Mouse (Mus musculus) urinary bladder, postnatal 10 days (tissue): ENCODE measurements around the gene Ap1s1.

ENCODE experiments used
- DNase-seq: peaks from one replicate; pipeline ENCODE4 v3.0.0; 2022; ENCODE audit warnings: low spot score

Gene Ap1s1

DNA sequence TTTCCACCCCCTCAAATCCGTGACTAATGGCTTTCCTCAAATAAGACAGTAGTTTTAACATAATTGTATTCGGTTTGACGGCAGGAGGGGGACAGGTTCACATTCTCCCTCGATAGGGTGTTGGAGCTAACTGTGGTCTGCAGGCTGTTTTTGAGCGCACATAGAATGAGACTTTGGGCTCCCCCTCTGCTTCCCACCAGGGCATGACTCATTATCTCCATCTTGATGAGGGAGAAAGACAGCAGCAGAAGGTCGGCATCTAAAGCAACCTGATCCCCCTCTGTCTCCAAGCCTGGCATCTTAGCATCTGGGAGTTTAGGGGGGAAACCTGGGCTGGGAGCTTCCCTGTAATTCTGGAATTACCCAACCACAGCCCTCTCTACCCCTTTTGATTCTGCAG, 19.5 kb upstream of the Ap1s1 start:
- DNase-seq: no peak

- no peak for DNase-seq
Observed at GRCm38 (mm10) chr5:137062601-137063000, 16.7 kb upstream of the Ap1s1 start.

- DNase-seq: no peak
Observed at GRCm38 (mm10) chr5:137061809-137062481, 16.0 kb upstream of the Ap1s1 start.

GRCm38 (mm10) chr5:137054873-137055272, 8.9 kb upstream of the Ap1s1 start:
- DNase-seq: no peak

- DNase-seq: no peak
Observed at GRCm38 (mm10) chr5:137054299-137054698, 8.4 kb upstream of the Ap1s1 start.

DNA sequence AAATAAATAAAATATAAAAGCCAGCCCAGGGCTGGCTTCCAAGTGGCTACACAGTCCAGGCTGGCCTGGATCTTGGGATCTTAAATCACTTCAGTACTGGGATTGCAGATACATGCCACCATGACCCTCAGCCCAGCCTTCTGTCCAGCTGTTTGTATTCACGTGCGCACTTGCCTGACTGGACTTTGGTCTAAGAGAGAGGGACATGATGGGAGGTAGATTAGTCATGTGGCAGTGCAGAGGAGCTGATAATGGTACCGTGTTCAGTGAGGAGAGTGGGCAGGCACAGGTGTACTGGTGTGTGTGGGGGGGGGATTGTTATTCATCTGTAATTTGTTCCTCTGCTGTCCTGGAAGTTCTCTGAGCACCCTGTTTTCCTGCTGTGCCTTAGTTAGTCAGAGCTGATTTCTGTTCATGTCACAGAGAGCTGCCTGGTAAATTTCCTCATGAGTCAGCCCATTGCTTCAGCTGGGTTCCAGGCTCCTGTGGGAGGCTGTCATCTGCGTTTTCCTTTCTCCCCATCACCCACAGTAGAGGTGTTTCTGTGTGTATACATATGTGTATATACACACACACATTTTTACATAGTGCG, 6.1 kb upstream of the Ap1s1 start:
- DNase-seq: no peak

DNA sequence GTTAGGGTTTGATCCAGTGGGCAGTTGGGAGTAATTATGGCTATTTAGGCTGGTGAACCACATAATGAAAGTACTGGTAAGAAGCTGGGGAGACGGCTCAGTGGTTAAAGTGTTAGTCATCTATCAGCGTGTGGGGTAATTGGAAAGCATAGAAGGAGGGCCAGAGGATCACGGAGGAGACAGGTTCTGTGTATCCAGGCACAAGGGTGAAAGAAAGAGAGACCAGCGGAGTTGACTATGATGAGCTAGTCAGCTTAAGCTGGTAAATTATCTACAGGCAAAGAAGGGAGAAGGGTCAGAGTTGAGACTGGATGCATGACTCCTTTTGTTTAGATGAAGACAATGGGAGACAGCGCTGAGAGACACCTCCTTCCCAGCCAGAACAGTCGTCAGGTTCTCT, 5.2 kb upstream of the Ap1s1 start:
- DNase-seq: no peak

- no peak for DNase-seq
Observed at GRCm38 (mm10) chr5:137046991-137047390, 1.1 kb upstream of the Ap1s1 start.

DNA sequence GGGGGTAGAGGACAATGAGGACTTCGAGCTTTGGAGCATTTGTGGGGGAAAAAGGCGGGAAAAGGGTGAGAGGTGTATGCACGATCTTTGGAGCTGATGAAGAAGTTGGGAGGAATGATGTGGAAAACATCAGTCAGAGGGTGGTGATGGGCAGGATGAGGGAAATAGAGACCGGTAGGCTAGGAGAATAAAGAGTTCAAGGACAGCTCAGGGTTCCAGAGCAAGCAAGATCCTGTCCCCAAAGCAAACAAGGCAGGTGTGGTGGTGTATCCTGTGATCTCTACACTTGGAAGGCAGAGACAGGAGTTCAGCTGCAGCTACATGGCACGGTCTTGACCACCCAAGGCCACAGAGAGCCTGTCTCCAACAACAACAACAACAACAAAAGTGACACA, 386 bp upstream of the Ap1s1 start:
- DNase-seq: no peak

DNA sequence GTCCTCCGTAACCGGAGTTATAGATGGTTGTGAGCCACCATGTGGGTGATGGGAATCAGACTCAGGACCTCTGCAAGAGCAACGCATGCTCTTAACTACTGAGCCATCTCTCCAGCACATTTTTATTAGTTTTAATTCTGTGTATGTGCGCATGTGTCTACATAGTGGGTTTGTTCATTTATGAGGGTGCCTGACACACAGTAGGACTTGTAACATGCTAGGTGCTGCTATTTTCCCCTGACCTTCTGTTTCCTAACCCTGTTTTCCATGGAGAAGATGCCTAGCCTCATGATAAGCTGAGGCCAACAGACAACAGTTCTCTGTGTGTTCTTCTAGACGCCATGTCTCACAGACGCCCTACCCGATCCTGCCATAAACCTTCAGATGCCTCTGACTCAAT, 1.9 kb downstream of the Ap1s1 start:
- DNase-seq: no peak

DNA sequence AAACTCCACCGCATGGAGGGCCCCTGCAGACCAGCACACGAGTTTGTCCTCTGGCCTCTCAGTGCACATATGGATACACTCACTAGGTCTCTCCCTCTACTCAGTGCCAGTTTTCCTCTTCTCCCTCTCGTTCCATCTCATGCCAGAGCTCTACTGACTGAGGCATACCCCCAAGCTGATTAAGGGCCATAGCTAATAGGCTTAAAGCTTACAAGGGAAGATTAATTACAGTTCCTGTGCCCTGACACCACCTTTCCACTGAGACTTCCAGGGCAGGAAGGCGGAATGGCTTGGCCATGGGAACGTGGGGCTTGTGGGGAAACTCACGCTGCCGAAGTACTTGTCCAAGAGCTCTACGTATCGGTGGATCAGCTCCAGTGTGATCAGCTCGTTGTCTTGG, 4.5 kb downstream of the Ap1s1 start:
- DNase-seq: no peak

DNA sequence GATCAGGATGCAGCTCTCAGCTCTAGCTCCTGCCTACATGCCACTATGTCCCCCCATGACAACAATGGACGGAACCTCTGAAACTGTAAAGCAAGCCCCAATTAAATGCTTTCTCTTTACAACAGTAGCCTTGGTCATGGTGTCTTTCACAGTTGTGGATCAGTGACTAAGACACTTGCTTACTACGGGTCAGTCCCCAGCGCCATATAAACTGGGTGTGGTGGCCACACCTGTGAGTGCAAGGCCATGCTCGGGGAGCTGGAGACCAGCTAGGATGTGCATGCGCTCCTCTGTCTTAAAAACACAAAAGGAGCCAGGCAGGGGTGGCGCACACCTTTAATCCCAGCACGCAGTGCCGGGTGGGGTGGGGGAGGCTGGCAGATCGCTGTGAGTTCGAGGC, 6.5 kb downstream of the Ap1s1 start:
- DNase-seq: no peak

GRCm38 (mm10) chr5:137036211-137036610, 9.7 kb downstream of the Ap1s1 start:
- DNase-seq: no peak

GRCm38 (mm10) chr5:137032641-137033074, 13.3 kb downstream of the Ap1s1 start:
- peak; percentile 61 for DNase-seq

DNA sequence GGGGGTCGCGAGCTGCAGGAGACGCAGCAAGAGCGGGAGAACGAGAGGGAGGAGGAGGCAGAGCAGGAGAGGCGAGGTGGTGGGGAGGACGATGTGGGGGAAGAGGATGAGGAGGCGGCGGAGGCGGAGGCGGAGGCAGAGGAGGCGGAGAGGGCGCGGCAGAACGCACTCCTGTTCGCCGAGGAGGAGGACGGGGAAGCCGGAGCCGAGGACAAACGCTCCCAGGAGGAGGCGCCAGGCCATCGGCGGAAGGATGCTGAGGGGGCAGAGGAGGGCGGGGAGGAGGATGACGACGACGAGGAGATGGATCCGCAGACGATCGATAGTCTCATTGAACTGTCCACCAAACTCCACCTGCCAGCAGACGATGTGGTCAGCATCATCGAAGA, 13.9 kb downstream of the Ap1s1 start:
- no peak for DNase-seq

DNA sequence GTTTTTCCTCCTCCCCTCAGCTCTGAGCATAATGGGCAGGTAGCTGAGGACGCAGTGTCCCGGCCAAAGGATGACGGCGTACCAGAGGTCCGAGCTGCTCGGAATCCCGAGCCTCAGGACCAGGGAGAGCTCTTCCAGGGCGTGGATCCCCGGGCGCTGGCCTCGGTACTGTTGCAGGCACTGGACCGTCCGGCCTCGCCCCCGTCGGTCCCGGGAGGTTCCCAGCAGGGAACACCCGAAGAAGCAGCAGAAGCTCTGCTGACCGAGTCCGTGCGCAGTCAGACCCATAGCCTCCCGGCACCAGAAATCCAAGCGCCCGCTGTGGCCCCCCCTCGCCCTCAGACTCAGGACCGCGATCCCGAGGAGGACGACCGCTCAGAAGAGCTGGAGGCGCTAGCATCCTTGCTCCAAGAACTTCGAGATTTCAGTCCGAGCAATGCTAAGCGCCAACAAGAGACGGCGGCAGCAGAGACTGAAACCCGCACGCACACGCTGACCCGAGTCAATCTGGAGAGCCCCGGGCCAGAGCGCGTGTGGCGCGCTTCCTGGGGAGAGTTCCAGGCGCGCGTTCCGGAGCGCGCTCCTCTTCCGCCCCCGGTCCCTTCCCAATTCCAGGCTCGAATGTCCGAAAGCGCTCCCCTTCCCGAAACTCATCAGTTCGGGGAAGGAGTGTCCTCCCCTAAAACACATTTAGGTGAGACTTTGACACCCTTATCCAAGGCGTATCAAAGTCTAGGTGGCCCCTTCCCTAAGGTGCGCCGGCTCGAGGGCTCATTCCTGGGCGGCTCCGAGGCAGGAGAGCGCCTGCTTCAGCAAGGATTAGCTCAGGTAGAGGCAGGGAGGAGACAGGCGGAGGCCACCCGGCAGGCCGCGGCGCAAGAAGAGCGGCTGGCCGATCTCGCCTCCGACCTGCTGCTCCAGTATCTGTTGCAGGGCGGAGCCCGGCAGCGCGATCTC, 14.6 kb downstream of the Ap1s1 start:
- no peak for DNase-seq

DNA sequence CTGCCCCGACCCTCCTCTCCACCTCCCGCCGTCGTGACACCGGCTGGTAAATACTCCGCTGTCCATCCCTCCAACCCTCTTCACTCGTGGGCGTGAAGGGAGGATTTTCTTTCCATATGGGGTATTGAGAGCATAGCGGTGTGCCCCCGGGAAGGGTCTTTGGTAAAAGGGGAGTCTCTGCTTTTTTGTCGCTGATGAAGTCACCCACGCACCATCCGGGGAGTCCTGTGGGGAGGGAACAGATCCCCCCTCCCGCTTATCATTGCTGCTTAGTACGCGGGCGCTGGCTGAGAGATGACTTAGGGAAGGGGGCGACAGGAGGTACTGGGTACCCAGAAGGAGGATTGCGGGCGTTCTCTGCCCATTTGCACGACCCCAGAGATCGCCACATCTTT, 15.5 kb downstream of the Ap1s1 start:
- no peak for DNase-seq

DNA sequence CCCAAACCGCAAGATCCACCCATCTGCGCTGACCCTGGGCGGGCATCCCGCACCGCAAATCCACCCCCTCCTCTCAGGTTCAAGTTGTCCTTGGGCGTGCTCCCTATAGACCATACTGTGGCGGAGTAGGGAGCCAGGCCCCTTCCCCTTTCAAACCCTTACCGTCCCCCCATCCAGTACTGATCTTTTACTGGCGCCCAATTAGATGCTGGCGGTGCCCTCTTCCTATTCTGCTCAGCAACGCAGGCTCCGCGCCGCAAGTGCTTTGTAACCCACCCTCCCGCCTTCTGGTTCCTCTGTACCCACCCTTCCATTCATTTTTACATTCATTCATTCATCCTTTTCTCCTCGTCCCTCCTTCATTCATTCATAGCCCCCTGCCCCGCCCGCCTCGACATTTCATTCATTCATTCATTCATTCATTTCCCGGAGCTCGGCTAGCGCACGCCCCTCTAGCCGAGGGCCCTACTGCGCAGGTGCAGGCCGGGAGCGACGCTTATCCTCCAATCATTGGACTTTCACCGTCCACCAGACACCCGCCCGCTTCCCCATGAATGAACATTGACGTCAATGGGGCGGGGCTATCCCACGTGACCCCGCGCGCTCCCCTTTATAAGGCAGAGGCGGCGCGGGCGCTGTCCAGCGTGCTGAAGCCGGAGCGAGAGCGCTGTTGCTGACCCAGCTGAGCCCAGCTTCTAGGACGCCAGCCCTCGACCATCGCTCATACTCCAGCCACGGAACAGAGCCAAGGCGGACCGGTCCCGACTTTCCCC, 16.1 kb downstream of the Ap1s1 start:
- DNase-seq: peak; percentile 90

- DNase-seq: no peak
Observed at GRCm38 (mm10) chr5:137029273-137029585, 16.7 kb downstream of the Ap1s1 start.

DNA sequence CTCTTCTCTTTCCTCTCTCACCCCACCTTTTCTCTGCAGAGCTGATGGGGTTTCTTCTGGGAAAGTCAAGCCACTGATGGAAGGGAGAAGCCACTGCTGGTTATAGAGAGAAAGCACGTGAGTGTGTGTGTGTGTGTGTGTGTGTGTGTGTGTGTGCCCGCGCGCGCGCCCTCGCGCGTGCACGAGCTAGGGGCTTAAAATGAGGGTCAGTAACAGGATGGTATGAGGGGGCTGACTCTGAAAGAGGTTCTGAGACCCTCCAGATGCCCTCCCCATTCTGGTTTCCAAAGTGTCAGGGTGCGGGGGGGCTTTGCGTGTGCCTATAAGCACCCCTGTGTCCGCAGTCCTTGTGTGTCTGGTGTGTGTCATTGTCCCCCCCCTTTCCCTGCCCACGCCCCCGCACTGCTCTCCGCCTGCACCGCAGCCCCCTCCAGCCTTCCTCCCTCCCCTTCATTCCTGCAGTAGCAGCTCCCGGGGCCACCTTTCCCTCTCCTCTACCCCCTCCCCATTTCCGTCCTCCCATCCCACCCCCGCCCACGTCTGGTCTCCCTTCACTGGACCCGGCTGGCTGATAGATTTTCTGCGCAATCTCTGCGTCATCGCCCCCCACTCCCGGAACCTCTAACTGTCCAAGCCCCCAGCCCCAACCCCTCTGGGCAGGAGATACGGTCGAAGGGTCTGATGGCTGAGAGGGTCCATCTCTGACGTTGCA, 17.2 kb downstream of the Ap1s1 start:
- DNase-seq: no peak

- no peak for DNase-seq
Observed at GRCm38 (mm10) chr5:137026092-137026491, 19.8 kb downstream of the Ap1s1 start, which contains the start of gene Vgf. Gene Vgf (plus strand): TSS chr5:137026392.

DNA sequence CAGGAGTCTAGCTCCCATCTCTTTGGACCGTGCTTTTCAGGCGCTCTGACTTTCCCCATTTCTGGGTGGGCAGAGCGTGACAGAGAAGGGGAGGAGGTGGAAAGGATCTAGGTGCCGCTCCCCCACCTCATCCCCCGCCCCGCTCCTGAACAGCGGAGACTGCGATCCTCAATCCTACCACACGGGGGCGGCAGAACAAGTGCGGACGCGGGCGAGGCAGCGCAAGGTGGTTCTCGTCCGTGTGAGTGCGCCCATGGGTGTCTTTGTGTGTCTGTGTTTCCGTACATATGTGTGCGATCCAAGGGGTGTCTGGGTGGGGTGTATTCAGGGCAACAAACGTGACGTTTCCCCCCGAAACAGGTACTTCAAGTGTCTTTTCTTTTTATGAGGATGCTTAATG, 20.8 kb downstream of the Ap1s1 start:
- no peak for DNase-seq
